Comparison of ENCODE assay signal across 7 mouse cellular contexts in genomic region chr3:146177748-146178582, GRCm38 (mm10). TPM values are rescaled to one million over a fixed set of nuclear protein-coding genes. Genes with fewer than 3 reads are reported as not detected.
DNase-seq lines count a peak whose midpoint lies in the region; ATAC-seq lines count a peak whose summit lies in the region.

No protein-coding gene starts in this region.

- H3K4me2 ChIP-seq in intestine, embryonic 16.5 days (ENCODE audit: low read depth, low read length) = peak overlapping the region; percentile 49

- H3K4me3 ChIP-seq in intestine, embryonic 16.5 days (ENCODE audit: low read length) = peak overlapping the region; percentile 24
- H3K4me3 ChIP-seq in midbrain, embryonic 10.5 days = peak overlapping the region; percentile 48

- peak; percentile 78 for ATAC-seq in intestine, embryonic 16.5 days

- peak; percentile 24 for DNase-seq in adrenal gland, adult 8-10 months
- peak; percentile 72 for DNase-seq in embryo, embryonic 11.5 days (ENCODE audit: low read depth, low spot score)
- DNase-seq in gastrocnemius, postnatal 4 days (ENCODE audit: low spot score in 2 of 2) = peak; percentile 66 to 81
- peak; percentile 87 to 90 for DNase-seq in left cerebral cortex, postnatal 25 days (ENCODE audit: low spot score in 2 of 2)
- peak; percentile 81 for DNase-seq in midbrain, embryonic 10.5 days (ENCODE audit: low spot score)
- peak; percentile 68 to 78 for DNase-seq in right cerebral cortex, postnatal 36 days (ENCODE audit: low spot score in 2 of 2)

- no peaks in the 10 kb centered on the region for H3K27me3 ChIP-seq in intestine, embryonic 16.5 days (replicated peaks; ENCODE audit: control insufficient read depth, insufficient read depth, low read length)
- peaks cover 11% of the 10 kb centered on the region; the same call in 1 of the 2 replicates for H3K27me3 ChIP-seq in midbrain, embryonic 10.5 days (ENCODE audit: low read depth, poor library complexity, severe bottlenecking)

- no peak overlapping the region for H3K9ac ChIP-seq in intestine, embryonic 16.5 days (ENCODE audit: low read depth, low read length)

- no peak overlapping the region for H3K27ac ChIP-seq in intestine, embryonic 16.5 days (ENCODE audit: low read length)
- peak overlapping the region; percentile 69 for H3K27ac ChIP-seq in midbrain, embryonic 10.5 days (replicated peaks)

- WGBS in intestine, embryonic 16.5 days = 6% methylated on average over 16 of the region's 16 CpGs
- 8% methylated on average over 16 of the region's 16 CpGs for WGBS in midbrain, embryonic 10.5 days

- peaks cover 7% of the 10 kb centered on the region; the same call in 1 of the 2 replicates for H3K4me1 ChIP-seq in intestine, embryonic 16.5 days (ENCODE audit: control insufficient read depth, insufficient read depth, low read length)
- peaks cover 3% of the 10 kb centered on the region; the same call in 1 of the 2 replicates for H3K4me1 ChIP-seq in midbrain, embryonic 10.5 days

- intact Hi-C loops in left cerebral cortex, postnatal 25 days (cut with DNase I) = loop anchor here (1.0 kb wide), 2 partner anchors 120 to 228 kb away; no protein-coding TSS in a partner anchor

- H3K9me3 ChIP-seq in intestine, embryonic 16.5 days (ENCODE audit: control insufficient read depth, low read length) = no peaks in the 10 kb centered on the region
- H3K9me3 ChIP-seq in midbrain, embryonic 10.5 days (replicated peaks) = no peaks in the 10 kb centered on the region

- no peaks in the 10 kb centered on the region for H3K36me3 ChIP-seq in intestine, embryonic 16.5 days (ENCODE audit: control insufficient read depth, insufficient read depth, low read length)
- no peaks in the 10 kb centered on the region for H3K36me3 ChIP-seq in midbrain, embryonic 10.5 days

RNA-seq across cellular contexts. Expression of gene Mcoln2, which starts 28.3 kb away (rescaled TPM):
- total RNA-seq in adrenal gland, adult 8-10 months (2022) = 1 to 10 TPM in 2 of 4 experiments, under 1 TPM in 2; 0.17 to 1.2 (median 0.63) TPM
- under 1 TPM; 0.47 to 0.54 TPM for total RNA-seq in gastrocnemius, postnatal 4 days (2021)
- polyA plus RNA-seq in intestine, embryonic 16.5 days (2015; fragmentation: Nextera tagmentation; extraction: Ambion mirVana) = 8.1 and 8.8 TPM in 2 replicates
- total RNA-seq in left cerebral cortex, postnatal 25 days (2021) = not detected
- polyA plus RNA-seq in midbrain, embryonic 10.5 days (2016; fragmentation: Nextera tagmentation; extraction: Ambion mirVana) = 0.20 and 0.29 TPM in 2 replicates

RNA-seq across cellular contexts. Expression of gene Lpar3, which starts 42.8 kb away (rescaled TPM):
- total RNA-seq in adrenal gland, adult 8-10 months (2022) = under 1 TPM in 3 of 4 experiments, not detected in 1; 0.19 to 0.32 (median 0.24) TPM
- under 1 TPM; 0.61 to 0.80 TPM for total RNA-seq in gastrocnemius, postnatal 4 days (2021)
- 2.8 and 3.1 TPM in 2 replicates for polyA plus RNA-seq in intestine, embryonic 16.5 days (2015; fragmentation: Nextera tagmentation; extraction: Ambion mirVana)
- total RNA-seq in left cerebral cortex, postnatal 25 days (2021) = 1 to 10 TPM in 1 of 2 experiments, under 1 TPM in 1; 0.48 to 1.1 TPM
- 0.46 and 0.47 TPM in 2 replicates for polyA plus RNA-seq in midbrain, embryonic 10.5 days (2016; fragmentation: Nextera tagmentation; extraction: Ambion mirVana)

Comparison
In these comparisons a context has a peak if more than half of its experiments do, and no peak if none do; other contexts are left out.
1. DNase-seq: peak in every context shown above with its lines; median percentile 88 in left cerebral cortex, postnatal 25 days; 81 in midbrain, embryonic 10.5 days; 74 in gastrocnemius, postnatal 4 days; 73 in right cerebral cortex, postnatal 36 days; 72 in embryo, embryonic 11.5 days; 24 in adrenal gland, adult 8-10 months.